Mouse (Mus musculus): ENCODE results near the gene Nrxn3. TPM values are rescaled to one million over a fixed set of nuclear protein-coding genes. Genes with fewer than 3 reads are reported as not detected.
A peak's percentile ranks its signal among the peaks of the same experiment; 100 is the strongest.

Gene Nrxn3
- polyA plus RNA-seq, 1 experiment from 2014 or later, result 94.1 TPM

GRCm38 (mm10) chr12:89711791-89712190 lies 989.1 kb downstream of the Nrxn3 start:
- WGBS, result 94% methylated on average over 1 of the region's 1 CpGs
- no peaks in the 10 kb centered on the region for H3K4me1 ChIP-seq (replicated peaks)
- H3K36me3 ChIP-seq, result no peaks in the 10 kb centered on the region
- H3K4me3 ChIP-seq, result no peak overlapping the region
- no peaks in the 10 kb centered on the region for H3K27me3 ChIP-seq
- H3K27ac ChIP-seq (replicated peaks), result no peak overlapping the region
- H3K9ac ChIP-seq, result no peak overlapping the region
- no peak for ATAC-seq (ENCODE audit: low FRiP score, low read depth)
- H3K4me2 ChIP-seq, result no peak overlapping the region
- H3K9me3 ChIP-seq, result no peaks in the 10 kb centered on the region

DNA sequence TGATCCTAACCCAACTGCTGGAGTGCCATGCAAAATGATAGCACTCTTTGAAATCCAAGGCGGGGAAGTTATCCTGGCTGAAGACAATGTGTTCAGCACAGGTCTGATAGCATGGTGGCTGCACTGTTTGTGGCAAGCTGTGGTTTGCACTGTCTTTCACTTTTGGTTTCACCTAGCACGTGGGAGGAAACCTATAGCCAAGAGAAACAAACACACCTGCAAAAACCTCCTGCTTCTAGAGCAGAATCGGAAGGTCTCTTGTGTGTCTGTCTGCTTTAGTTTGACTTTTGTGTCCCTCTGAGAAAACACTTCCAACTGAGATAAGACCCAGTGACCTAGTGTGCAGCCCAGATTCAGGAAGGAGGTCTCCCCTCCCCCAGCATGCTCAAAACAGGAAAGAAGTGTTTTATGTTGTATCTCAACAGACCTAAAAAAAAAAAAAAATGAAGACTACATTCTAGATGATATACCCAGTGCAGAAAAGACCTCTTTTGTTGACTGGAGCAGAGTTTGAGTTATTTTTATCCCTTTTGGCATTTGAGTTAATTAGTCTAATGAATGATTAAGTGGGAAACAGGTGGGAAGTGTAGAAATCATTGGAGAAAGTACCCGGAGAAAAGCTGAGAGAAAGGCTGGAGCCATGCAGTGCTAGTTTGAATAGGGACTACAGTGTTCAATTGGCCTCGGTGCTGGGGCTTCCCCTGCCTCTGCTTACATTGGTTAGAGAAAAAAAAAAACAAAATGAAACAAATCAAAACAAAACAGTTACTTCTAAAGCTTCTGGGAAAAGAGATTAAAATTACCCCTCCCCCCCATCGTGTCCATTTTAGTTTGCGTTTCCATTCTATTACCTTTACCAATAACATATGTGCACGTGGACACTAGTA lies 996.8 kb downstream of the Nrxn3 start:
- Histone ChIP-seq H3K4me1 (replicated peaks) (no peaks in the 10 kb centered on the region), H3K27me3 (no peaks in the 10 kb centered on the region), H3K9ac (no peak overlapping the region), H3K4me3 (no peak overlapping the region), H3K36me3 (no peaks in the 10 kb centered on the region), H3K27ac (replicated peaks) (no peak overlapping the region), H3K4me2 (no peak overlapping the region), H3K9me3 (no peaks in the 10 kb centered on the region)
- ATAC-seq (ENCODE audit: low FRiP score, low read depth), result no peak
- 42% methylated on average over 8 of the region's 8 CpGs for WGBS

- Histone ChIP-seq H3K36me3 (no peaks in the 10 kb centered on the region), H3K27me3 (no peaks in the 10 kb centered on the region), H3K4me3 (no peak overlapping the region), H3K4me2 (no peak overlapping the region), H3K4me1 (replicated peaks) (no peaks in the 10 kb centered on the region), H3K27ac (replicated peaks) (no peak overlapping the region), H3K9me3 (no peaks in the 10 kb centered on the region), H3K9ac (no peak overlapping the region)
- WGBS, result 81% methylated on average over 3 of the region's 3 CpGs
- no peak for ATAC-seq (ENCODE audit: low FRiP score, low read depth)
Measured at GRCm38 (mm10) chr12:89720945-89721344, 998.3 kb downstream of the Nrxn3 start.

- H3K27ac ChIP-seq (replicated peaks), result no peak overlapping the region
Measured at GRCm38 (mm10) chr12:89722462-89722861, 999.8 kb downstream of the Nrxn3 start.

DNA sequence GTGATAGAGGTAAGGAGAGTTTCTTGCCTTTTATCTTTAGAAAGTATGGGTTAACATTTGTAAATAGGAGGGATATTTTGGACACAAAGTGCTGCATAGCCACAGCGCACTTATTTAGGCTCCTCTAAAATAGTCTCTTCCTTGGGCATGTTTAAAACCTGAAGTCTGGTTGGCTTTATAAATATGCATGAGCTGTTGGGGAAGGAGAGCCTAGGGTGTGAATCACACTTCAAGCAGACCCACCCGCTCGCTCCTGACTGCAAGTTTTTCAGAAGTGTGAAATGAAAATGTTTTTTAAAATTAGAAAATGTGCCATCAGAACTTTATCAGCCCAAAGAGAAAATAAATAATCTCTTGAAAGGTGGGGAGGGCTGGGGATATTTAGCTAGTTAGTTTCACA lies 1001.4 kb downstream of the Nrxn3 start:
- Histone ChIP-seq H3K27me3 (no peaks in the 10 kb centered on the region), H3K4me2 (no peak overlapping the region), H3K9me3 (no peaks in the 10 kb centered on the region), H3K4me1 (replicated peaks) (no peaks in the 10 kb centered on the region), H3K4me3 (no peak overlapping the region), H3K9ac (no peak overlapping the region), H3K27ac (replicated peaks) (no peak overlapping the region), H3K36me3 (no peaks in the 10 kb centered on the region)
- WGBS, result 54% methylated on average over 3 of the region's 3 CpGs
- ATAC-seq (ENCODE audit: low FRiP score, low read depth), result no peak

More at GRCm38 (mm10) chr12:89722462-89722861, 999.8 kb downstream of the Nrxn3 start:
- Histone ChIP-seq H3K36me3 (no peaks in the 10 kb centered on the region), H3K4me1 (replicated peaks) (no peaks in the 10 kb centered on the region), H3K9me3 (no peaks in the 10 kb centered on the region), H3K9ac (no peak overlapping the region), H3K4me3 (no peak overlapping the region), H3K27me3 (no peaks in the 10 kb centered on the region), H3K4me2 (no peak overlapping the region)
- WGBS, result 85% methylated on average over 14 of the region's 14 CpGs
- no peak for ATAC-seq (ENCODE audit: low FRiP score, low read depth)

GRCm38 (mm10) chr12:89742326-89742725 lies 1019.6 kb downstream of the Nrxn3 start:
- ATAC-seq (ENCODE audit: low FRiP score, low read depth), result no peak
- H3K4me2 ChIP-seq, result no peak overlapping the region
- no peaks in the 10 kb centered on the region for H3K9me3 ChIP-seq
- no peak overlapping the region for H3K27ac ChIP-seq (replicated peaks)
- no peak overlapping the region for H3K4me3 ChIP-seq
- H3K9ac ChIP-seq, result no peak overlapping the region
- H3K36me3 ChIP-seq, result no peaks in the 10 kb centered on the region
- 43% methylated on average over 1 of the region's 1 CpGs for WGBS
- no peaks in the 10 kb centered on the region for H3K27me3 ChIP-seq
- H3K4me1 ChIP-seq (replicated peaks), result no peaks in the 10 kb centered on the region

DNA sequence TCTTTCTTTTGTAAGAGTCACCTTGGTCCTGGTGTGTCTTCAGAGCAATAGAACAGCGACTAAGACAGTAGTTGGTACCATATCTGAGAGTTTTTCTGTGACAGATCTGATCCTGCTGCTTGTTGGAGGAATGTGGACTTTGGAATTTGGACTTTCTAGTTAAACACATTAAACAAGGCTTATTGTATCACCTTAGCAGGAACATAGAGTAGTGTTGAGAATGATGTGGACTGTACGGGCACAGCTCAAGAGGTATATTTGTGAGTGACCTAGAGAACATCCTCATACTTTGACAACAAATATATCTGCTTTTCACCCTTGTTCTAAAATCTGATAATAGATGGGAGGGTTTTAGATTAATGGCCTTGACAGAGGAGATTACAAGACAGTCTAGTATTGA lies 1020.1 kb downstream of the Nrxn3 start:
- no peaks in the 10 kb centered on the region for H3K9me3 ChIP-seq
- ATAC-seq (ENCODE audit: low FRiP score, low read depth), result no peak
- no peak overlapping the region for H3K4me3 ChIP-seq
- H3K36me3 ChIP-seq, result no peaks in the 10 kb centered on the region
- H3K27ac ChIP-seq (replicated peaks), result no peak overlapping the region
- no peak overlapping the region for H3K9ac ChIP-seq
- H3K4me2 ChIP-seq, result no peak overlapping the region
- no peaks in the 10 kb centered on the region for H3K4me1 ChIP-seq (replicated peaks)
- H3K27me3 ChIP-seq, result no peaks in the 10 kb centered on the region
- WGBS, result 92% methylated on average over 2 of the region's 2 CpGs

DNA sequence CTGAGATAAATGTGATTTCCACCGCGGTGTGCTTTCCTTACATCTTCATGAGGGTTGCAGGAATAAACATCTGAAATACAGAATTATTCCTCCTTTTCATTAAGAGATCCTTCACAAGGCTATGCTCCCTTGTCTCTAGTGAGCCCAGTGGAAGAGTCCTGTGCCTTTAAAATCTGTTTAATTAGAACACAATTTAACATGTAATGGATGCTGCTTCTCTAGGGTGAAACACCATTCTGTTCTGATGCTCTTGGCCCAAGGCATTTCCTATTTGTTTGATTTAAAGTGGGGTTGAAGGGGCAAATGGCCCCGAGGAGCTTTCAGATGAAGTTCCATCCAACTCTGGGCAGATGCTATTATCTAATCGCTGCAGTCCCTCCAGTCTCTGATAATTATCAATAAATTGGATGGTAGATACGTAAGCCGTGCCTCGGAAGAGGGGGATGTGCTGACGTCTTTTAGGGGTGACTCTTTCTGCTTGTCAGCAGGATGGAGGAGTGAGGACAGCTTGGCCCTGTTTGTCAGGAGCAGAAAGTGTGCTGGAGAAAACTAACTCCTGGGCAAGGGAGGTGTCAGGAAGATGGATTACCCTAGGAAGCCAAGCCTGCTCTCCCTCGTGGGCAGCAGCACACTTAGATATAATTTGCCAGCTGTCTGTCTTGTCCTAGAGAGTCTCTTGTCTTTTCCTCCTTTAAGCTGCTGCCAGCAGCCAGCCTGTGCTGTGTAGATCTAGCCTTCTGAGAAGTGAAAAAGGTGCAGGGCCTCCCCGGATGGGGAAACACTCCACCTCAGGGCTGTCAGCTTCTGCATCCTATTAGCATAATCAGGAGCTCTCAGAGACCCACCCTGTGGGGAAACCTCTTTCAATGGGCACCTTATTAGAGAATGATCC lies 1041.8 kb downstream of the Nrxn3 start:
- Histone ChIP-seq H3K36me3 (no peaks in the 10 kb centered on the region), H3K4me2 (0 out of 2 replicates have a peak overlapping the region, but pooled peaks have one; percentile 4), H3K4me3 (no peak overlapping the region), H3K9ac (no peak overlapping the region), H3K27me3 (no peaks in the 10 kb centered on the region), H3K9me3 (no peaks in the 10 kb centered on the region), H3K4me1 (replicated peaks) (peaks cover 16% of the 10 kb centered on the region), H3K27ac (replicated peaks) (peak overlapping the region; percentile 31; the same call in 1 of the 2 replicates)
- ATAC-seq (ENCODE audit: low FRiP score, low read depth), result peak; percentile 89
- WGBS, result 26% methylated on average over 10 of the region's 10 CpGs

DNA sequence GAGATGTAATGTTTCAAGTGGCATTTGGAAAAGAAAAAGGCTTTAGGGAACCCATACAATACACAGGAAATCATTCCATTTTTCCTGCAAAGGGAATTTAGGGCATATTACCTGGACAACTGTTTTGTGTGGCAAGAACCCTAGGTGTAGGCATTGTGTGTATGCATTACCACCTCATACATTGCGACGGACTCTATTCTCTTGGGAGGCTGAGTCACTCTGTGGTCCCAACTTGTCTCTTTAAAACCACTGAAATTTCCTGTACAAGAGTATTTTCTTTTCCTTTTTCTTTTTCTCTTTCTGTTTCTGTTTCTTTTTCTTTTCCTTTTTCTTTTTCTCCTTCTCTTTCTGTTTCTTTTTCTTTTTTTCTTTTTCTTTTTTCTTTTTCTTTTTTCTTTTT lies 1042.5 kb downstream of the Nrxn3 start:
- 41% methylated on average over 2 of the region's 2 CpGs for WGBS
- Histone ChIP-seq H3K36me3 (no peaks in the 10 kb centered on the region), H3K9ac (no peak overlapping the region), H3K4me2 (no peak overlapping the region), H3K27ac (replicated peaks) (peak overlapping the region; percentile 31; the same call in 1 of the 2 replicates), H3K9me3 (no peaks in the 10 kb centered on the region), H3K27me3 (no peaks in the 10 kb centered on the region), H3K4me3 (no peak overlapping the region), H3K4me1 (replicated peaks) (peaks cover 16% of the 10 kb centered on the region)
- ATAC-seq (ENCODE audit: low FRiP score, low read depth), result no peak

- Histone ChIP-seq H3K27ac (replicated peaks) (no peak overlapping the region), H3K9ac (no peak overlapping the region), H3K4me3 (no peak overlapping the region), H3K4me1 (replicated peaks) (no peaks in the 10 kb centered on the region), H3K36me3 (no peaks in the 10 kb centered on the region), H3K27me3 (no peaks in the 10 kb centered on the region), H3K9me3 (no peaks in the 10 kb centered on the region), H3K4me2 (no peak overlapping the region)
- 83% methylated on average over 3 of the region's 3 CpGs for WGBS
- ATAC-seq (ENCODE audit: low FRiP score, low read depth), result no peak
Measured at GRCm38 (mm10) chr12:89788794-89789193, 1066.1 kb downstream of the Nrxn3 start.

DNA sequence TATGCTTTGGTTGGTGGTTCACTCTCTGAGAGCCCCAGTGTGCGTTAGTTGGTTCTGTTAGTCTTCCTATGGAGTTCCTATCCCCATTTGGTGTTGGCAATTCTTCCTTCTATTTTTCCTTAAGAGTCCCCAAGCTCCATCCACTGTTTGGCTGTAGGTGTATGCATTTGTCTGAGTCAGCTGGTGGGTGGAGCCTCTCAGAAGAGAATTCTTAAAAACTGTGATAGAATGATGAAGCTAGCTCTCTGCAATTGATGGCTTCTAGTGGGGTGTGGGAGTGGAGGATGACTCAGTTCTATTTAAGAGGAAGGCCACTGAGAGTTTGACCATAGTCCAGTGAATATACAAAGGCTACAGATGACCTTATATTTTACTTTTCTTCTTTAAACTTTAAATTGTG lies 1067.3 kb downstream of the Nrxn3 start:
- no peak overlapping the region for H3K9ac ChIP-seq
- no peaks in the 10 kb centered on the region for H3K4me1 ChIP-seq (replicated peaks)
- H3K4me3 ChIP-seq, result no peak overlapping the region
- no peaks in the 10 kb centered on the region for H3K9me3 ChIP-seq
- ATAC-seq (ENCODE audit: low FRiP score, low read depth), result no peak
- H3K27ac ChIP-seq (replicated peaks), result no peak overlapping the region
- 96% methylated on average over 1 of the region's 1 CpGs for WGBS
- no peaks in the 10 kb centered on the region for H3K27me3 ChIP-seq
- no peak overlapping the region for H3K4me2 ChIP-seq
- H3K36me3 ChIP-seq, result no peaks in the 10 kb centered on the region

- 90% methylated on average over 3 of the region's 3 CpGs for WGBS
- Histone ChIP-seq H3K4me3 (no peak overlapping the region), H3K27me3 (no peaks in the 10 kb centered on the region), H3K4me1 (replicated peaks) (no peaks in the 10 kb centered on the region), H3K27ac (replicated peaks) (no peak overlapping the region), H3K36me3 (no peaks in the 10 kb centered on the region), H3K4me2 (no peak overlapping the region), H3K9me3 (no peaks in the 10 kb centered on the region), H3K9ac (no peak overlapping the region)
- no peak for ATAC-seq (ENCODE audit: low FRiP score, low read depth)
Measured at GRCm38 (mm10) chr12:89791829-89792228, 1069.2 kb downstream of the Nrxn3 start.
